Mouse (Mus musculus) megakaryocyte, embryonic 14.5 days (primary cell): ENCODE measurements around the gene Uqcrq.

Source experiments
- FLI1 ChIP-seq: IDR thresholded peaks from 2 replicates; pipeline ENCODE4 v1.6.1; 2012; ENCODE audit warnings: low read length, inconsistent platforms, mixed read lengths
- GATA1 ChIP-seq: IDR thresholded peaks from 3 replicates; pipeline ENCODE4 v1.6.1; 2012; ENCODE audit warnings: mixed read lengths, low read length, inconsistent platforms, borderline replicate concordance

DNA sequence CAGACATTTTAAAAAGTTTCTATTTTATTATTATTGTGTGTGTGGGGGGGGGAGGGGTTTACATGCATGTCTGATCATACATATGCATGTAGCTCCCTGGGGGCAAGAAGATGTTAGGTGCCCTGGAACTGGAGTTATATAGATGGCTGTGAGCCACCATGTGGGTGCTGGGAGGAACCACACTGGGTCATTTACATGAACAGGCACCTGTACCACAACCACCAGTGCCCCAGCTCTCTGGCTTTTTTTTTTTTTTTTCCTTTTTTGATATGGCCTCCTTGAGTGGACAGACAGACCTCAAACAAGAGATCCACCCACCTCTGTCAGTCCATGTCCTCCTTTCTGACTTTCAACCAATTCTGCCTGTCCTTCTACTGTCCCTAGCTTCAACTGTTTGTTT, 1.4 kb downstream of the Uqcrq start:
- TF ChIP-seq GATA1 = no peak
- no peak for TF ChIP-seq FLI1
